Mouse (Mus musculus): Measurements from ENCODE around the gene Eif3i. TPM values are rescaled to one million over a fixed set of nuclear protein-coding genes. Genes with fewer than 3 reads are reported as not detected.

Eif3i gene
- total RNA-seq, 2 experiments from 2014 or later, result 132 to 136 TPM

- no peak for DNase-seq (ENCODE audit: low spot score)
Observed at GRCm38 (mm10) chr4:129620419-129621282, 20.2 kb upstream of the Eif3i start.

DNA sequence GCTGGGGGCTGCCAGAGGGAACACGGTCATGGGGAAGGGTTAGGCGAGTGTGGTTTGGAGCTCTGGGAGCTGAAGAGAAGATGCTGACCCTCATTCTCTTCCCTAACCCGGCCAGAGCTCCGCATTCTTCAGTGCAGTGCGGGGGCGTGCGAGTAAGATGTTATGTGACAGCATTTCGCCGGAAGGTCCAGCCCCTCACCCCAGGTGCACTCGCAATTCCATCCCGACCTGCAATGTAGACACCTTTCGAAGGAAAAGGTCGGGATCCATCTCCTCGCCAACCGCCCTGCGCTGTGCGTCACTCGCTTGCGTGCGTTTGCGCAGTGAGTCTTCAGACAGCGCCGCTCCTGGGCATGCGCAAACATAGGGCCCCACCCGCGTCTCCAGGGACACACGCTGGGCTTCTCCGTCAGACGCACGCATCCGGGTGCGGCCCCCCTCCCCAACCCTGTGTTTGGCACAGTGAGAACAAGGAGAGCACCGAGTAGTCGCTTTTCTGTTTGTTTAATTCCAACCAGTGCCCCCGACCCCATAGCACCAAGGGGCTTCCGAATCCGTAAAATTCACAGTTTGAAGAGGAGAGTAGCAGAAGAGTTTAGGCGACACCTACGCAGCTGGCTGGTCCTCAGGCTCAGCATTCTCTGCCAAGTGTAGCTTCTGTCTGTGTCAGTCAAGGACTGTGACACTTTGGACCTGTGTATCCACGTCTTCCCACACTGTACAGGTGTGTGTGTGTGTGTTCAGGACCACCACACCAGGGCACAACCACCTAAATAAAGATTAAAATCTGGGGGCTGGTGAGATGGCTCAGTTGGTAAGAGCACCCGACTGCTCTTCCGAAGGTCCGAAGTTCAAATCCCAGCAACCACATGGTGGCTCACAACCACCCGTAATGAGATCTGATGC is 18.6 kb upstream of the Eif3i start, which contains the start of gene Iqcc:
Gene Iqcc, minus strand, starts transcription at position 314 of the 906 bp plus-strand sequence.
- DNase-seq (ENCODE audit: low spot score), result peak; percentile 97

DNA sequence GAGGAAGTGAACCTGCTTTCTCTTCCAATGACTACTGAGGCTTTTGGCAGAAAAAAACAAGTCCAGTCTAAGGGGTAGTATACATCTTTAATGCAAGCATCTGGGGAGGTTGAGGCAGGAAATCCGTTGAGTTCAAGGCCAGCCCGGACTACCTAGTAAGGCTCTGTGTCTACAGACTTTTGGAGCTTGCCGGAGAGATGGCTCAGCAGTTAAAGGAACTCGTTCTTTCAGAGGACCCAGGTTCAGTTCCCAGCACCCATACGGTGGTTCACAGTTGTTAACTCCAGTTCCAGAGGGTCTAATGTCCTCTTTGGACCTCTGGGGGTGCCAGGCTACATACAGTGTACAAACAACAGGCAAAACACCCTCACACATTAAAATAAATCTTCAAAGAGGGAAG is 17.6 kb upstream of the Eif3i start:
- no peak for DNase-seq (ENCODE audit: low spot score)

GRCm38 (mm10) chr4:129617121-129617641 is 16.7 kb upstream of the Eif3i start:
- no peak for DNase-seq (ENCODE audit: low spot score)

- no peak for DNase-seq (ENCODE audit: low spot score)
Observed at GRCm38 (mm10) chr4:129616631-129617030, 16.2 kb upstream of the Eif3i start.

DNA sequence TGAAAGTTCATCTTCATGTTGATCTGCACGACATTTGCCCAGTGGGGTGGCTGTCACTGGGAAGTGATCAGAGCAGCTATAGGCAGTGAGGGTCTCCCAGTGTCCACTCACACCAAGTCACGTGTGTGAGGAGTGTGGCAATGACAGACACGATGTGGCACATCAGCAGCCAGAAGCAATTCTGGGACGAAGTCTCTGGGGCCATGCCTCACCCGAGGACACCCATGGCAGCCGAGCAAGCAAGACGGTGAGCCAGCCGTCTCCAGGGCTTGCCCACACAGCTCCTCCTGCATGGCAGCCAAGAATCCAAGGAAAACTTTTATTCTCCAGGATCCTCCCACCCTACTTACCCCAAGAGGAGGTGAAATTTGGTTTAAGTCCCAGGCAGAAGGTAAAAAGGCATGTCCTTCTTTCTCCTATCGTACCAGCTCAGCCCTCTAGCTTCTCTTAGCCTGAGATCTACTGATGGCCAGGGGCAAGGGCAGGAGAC is 15.4 kb upstream of the Eif3i start:
- no peak for DNase-seq (ENCODE audit: low spot score)

GRCm38 (mm10) chr4:129614093-129614492 is 13.6 kb upstream of the Eif3i start, which contains the start of gene Dcdc2b:
TSS of gene Dcdc2b (minus strand) at chr4:129614257.
- DNase-seq (ENCODE audit: low spot score), result no peak

GRCm38 (mm10) chr4:129610472-129610871 is 10.0 kb upstream of the Eif3i start:
- DNase-seq (ENCODE audit: low spot score), result no peak

DNA sequence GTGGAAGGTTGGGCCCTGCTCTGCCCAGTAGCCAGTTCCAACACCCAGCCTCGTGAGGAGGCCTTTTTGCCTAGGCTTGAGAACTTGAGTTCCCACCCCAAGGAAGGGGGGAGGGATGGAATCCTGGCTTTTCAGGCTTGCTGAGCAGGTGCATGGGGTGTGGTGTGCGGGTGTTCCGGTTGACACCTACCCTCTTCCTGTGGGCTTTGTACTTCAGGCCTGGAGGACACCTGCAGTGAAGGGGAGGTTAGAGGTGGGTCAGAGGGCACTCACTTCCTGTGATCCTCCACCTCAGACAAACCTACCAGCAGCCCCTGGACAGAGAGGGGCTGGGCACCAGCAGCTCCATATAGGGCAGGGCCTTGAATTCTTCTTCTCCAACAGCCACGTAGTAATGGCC is 9.6 kb upstream of the Eif3i start:
- DNase-seq (ENCODE audit: low spot score), result no peak

DNA sequence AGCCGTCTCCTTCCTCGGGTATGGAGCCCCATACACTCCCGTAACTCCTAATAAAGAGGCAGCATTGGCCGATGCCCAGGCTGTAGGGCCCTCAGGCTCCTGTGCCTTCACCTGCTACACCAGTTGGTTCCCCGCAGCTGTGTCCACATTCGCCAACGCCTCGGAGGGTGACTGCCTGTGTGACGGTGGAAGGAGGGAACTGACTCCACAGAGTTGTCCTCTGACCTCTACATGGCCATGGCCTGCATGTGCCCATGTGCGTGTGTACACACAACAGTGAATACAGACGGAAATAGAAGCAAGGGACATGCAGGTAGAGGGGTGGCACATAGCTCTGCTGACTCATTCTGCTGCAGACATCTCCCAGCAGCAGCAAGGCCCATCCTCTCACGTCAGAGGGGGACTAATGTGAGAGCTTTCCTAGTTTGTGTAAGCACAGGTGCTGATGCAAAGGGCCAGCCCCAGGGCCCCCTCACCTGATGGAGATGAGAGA is 8.7 kb upstream of the Eif3i start:
- no peak for DNase-seq (ENCODE audit: low spot score)

- peak; percentile 84 for DNase-seq (ENCODE audit: low spot score)
Observed at GRCm38 (mm10) chr4:129608426-129609025, 8.1 kb upstream of the Eif3i start.

- no peak for DNase-seq (ENCODE audit: low spot score)
Observed at GRCm38 (mm10) chr4:129588865-129589264, 11.6 kb downstream of the Eif3i start.

GRCm38 (mm10) chr4:129586943-129587342 is 13.5 kb downstream of the Eif3i start:
- DNase-seq (ENCODE audit: low spot score), result no peak

- no peak for DNase-seq (ENCODE audit: low spot score)
Observed at GRCm38 (mm10) chr4:129585773-129586172, 14.7 kb downstream of the Eif3i start.

DNA sequence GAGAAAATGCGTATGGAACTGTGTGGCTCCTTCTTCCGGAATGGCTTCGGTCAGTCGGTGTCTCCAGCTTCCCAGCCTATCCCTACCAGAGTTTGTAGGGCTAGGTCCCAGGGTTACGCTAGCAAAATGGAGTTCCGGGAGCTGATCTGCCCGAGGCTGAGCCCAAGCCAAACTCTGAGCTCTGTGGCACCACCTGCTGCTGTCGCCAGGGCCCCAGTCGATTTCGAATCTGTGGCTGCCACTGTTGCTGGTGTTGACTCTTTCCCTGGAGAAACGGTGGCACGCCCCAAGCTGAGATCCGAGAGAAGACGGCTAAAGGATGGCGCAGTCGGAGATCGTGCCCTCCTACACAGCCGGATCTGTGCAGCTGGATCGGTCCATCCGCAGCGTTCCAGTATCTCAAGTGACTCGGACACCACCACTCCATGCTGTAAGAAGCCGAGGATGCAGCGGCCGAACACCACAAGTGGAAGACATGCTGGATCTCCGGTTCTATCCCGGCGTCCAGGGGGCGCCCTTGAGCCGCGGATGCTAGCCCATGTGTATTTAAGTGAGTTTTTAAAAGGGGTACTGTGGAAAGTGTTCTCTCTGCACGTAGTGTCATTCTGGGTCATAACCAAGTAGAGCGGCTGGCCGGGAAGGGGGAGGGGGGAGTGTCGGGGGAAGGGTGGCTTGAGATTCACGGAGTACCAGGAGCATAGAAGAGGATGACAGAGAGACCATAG is 15.4 kb downstream of the Eif3i start:
- peak; percentile 83 for DNase-seq (ENCODE audit: low spot score)

GRCm38 (mm10) chr4:129584370-129584769 is 16.1 kb downstream of the Eif3i start:
- DNase-seq (ENCODE audit: low spot score), result no peak

- DNase-seq (ENCODE audit: low spot score), result no peak
Observed at GRCm38 (mm10) chr4:129582251-129582650, 18.2 kb downstream of the Eif3i start.

GRCm38 (mm10) chr4:129580347-129580746 is 20.1 kb downstream of the Eif3i start:
- no peak for DNase-seq (ENCODE audit: low spot score)

DNA sequence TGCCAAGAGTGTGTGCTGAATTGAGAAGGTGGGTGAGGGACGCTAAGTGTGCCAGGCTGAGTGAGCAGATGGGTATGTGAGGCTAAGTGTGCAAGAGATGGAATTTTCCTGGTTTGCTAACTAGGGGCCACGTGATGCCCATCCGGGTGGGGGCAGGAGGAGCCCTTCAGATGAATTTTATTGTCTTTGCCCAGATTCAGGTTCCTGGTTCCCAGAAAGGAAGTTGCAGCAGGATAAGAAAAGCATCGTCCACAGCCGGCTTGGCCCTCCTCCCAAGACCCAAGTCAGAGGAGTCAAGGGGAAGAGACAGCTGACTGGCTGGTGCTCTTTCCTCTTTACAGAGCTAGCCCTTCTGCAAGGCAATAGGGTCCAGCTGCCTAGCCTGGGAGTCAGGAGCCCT is 22.0 kb downstream of the Eif3i start, which contains the start of gene Fam167b:
Gene Fam167b, minus strand, starts transcription at position 84 of the 400 bp plus-strand sequence.
- DNase-seq (ENCODE audit: low spot score), result no peak

- no peak for DNase-seq (ENCODE audit: low spot score)
Observed at GRCm38 (mm10) chr4:129577688-129578087, 22.8 kb downstream of the Eif3i start.

All from gastrocnemius, adult 18-20 months (tissue).